Mouse (Mus musculus) brown adipose tissue, adult 24 weeks (tissue): ENCODE measurements around the gene Arap1. TPM values are rescaled to one million over a fixed set of nuclear protein-coding genes. Genes with fewer than 3 reads are reported as not detected.

Source experiments
- H3K27ac ChIP-seq: fragments of 200-500 bp; replicated peaks from 2 replicates; pipeline ENCODE4 v1.5.1; 2012; ENCODE audit warnings: low read depth, mild to moderate bottlenecking, low read length
- H3K4me1 ChIP-seq: fragments of 200-500 bp; 2 replicates; pipeline ENCODE4 v1.6.1; 2012; ENCODE audit warnings: low read length, mixed read lengths; ENCODE audit not compliant: control insufficient read depth, insufficient read depth, insufficient read length
- H3K4me3 ChIP-seq: fragments of 200-500 bp; 2 replicates; pipeline ENCODE4 v1.5.1; 2012; ENCODE audit warnings: low read depth, mild to moderate bottlenecking, low read length, moderate library complexity; ENCODE audit not compliant: insufficient read depth
- polyA plus RNA-seq: library from polyadenylated mRNA; stranded (reverse); fragments of >200 nt; gene quantifications from 2 replicates; pipeline ENCODE4 v1.2.4, GENCODE M21; 2012; ENCODE audit not compliant: missing spikeins, insufficient read depth, insufficient read length

The Arap1 gene
- polyA plus RNA-seq, 1 experiment, result 23.3 TPM

GRCm38 (mm10) chr7:101336686-101337085, 11.2 kb upstream of the Arap1 start:
- Histone ChIP-seq H3K27ac (no peak overlapping the region), H3K4me3 (no peak overlapping the region), H3K4me1 (no peaks in the 10 kb centered on the region)

DNA sequence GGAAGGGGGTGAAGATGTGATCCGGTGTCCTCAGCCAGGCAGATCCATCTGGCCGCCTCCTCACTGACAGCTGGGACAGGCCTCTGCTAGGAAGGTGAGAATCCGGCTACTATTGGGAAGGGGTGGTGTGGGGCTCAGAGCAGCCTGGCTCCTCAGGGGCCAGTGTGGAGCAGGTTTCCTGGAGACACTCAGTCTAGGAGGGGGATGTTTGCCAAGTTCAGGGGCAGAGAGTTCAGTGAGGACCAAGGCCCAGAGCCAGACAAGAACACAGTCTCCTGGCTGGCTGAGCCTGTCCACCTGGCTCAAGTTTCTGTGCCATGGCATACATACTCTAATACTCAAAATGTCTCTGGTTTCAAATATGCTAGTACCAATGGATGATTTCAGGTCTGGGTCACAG, 10.5 kb upstream of the Arap1 start:
- no peaks in the 10 kb centered on the region for H3K4me1 ChIP-seq

DNA sequence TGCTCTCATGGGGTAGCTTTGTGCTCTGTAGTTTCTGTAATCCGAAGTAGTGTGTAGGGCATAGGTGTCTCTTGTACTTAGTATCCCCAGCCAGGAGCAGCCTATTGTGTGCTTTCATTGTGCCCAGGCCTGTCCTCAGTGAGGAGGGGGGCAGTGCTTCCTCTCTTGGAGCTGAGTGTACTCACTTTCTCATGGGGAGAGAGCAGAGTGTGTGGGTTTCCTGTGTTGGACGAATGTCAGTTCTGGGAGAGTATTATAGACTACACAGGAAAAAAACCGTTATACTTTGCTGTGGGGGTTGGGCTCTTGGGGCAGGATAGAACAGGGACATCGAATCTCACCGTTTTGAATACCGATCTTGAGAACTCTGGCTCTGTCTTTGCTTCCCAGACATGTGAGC, 6.5 kb upstream of the Arap1 start:
- no peak overlapping the region for H3K4me3 ChIP-seq
- H3K27ac ChIP-seq, result no peak overlapping the region
- peaks cover 6% of the 10 kb centered on the region; the same call in 1 of the 2 replicates for H3K4me1 ChIP-seq

More for the DNA sequence above, 10.5 kb upstream of the Arap1 start:
- Histone ChIP-seq H3K4me3 (no peak overlapping the region), H3K27ac (no peak overlapping the region)

GRCm38 (mm10) chr7:101343135-101343534, 4.7 kb upstream of the Arap1 start:
- no peak overlapping the region for H3K4me3 ChIP-seq
- peaks cover 6% of the 10 kb centered on the region; the same call in 1 of the 2 replicates for H3K4me1 ChIP-seq
- H3K27ac ChIP-seq, result no peak overlapping the region

DNA sequence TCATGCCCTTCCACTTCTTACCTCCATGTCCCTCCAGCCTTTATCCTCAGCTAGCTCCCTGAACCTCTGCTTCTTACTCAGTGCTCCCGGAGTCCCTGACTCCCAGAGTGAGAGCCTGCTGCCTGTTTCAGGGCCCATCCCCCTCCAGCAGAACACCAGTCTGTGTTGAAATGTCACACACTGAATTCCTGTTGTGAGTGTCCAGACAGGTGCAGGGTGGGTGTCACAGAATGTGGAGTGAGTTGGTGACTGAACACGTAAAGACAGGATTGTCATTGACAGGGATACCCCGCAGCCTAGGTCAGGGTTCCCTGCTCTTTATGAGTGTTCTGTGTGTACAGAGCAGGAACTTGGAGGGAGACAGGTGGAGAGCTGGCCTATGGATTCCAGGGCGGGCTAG, 3.0 kb upstream of the Arap1 start:
- H3K4me3 ChIP-seq, result no peak overlapping the region
- no peak overlapping the region for H3K27ac ChIP-seq
- H3K4me1 ChIP-seq, result peaks cover 6% of the 10 kb centered on the region; the same call in 1 of the 2 replicates

- Histone ChIP-seq H3K4me1 (peaks cover 6% of the 10 kb centered on the region; the same call in 1 of the 2 replicates), H3K4me3 (no peak overlapping the region), H3K27ac (no peak overlapping the region)
Observed at GRCm38 (mm10) chr7:101346991-101347390, 876 bp upstream of the Arap1 start.

GRCm38 (mm10) chr7:101348312-101348711, 445 bp downstream of the Arap1 start:
- peak overlapping the region; percentile 72 for H3K4me3 ChIP-seq
- peaks cover 9% of the 10 kb centered on the region; the same call in 1 of the 2 replicates for H3K4me1 ChIP-seq
- no peak overlapping the region for H3K27ac ChIP-seq

GRCm38 (mm10) chr7:101349861-101350260, 2.0 kb downstream of the Arap1 start:
- Histone ChIP-seq H3K27ac (no peak overlapping the region), H3K4me1 (peaks cover 10% of the 10 kb centered on the region), H3K4me3 (peak overlapping the region; percentile 72; the same call in 1 of the 2 replicates)

DNA sequence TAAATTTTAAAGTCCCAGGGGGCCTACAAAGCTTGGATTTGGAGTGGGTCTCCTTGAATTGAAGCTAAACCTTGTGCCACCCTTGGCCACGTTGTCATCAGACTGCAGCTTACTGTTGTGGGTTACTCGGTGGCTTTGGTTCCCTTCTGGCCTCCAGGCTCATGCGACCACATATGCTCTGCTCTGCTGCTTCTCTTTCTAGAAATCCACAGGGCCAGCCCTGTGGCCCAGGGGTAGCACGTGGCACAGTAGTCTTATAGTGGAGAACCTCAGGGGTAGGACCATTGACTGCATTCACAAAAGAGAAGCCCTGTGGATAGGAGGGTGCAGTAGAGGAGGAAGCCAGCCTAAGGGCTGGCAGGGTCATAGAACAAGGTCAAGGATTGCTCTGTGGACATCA, 4.5 kb downstream of the Arap1 start:
- Histone ChIP-seq H3K27ac (0 out of 2 replicates have a peak overlapping the region, but pooled peaks have one; percentile 9), H3K4me1 (peaks cover 22% of the 10 kb centered on the region), H3K4me3 (no peak overlapping the region)

GRCm38 (mm10) chr7:101354423-101354822, 6.6 kb downstream of the Arap1 start:
- Histone ChIP-seq H3K4me3 (no peak overlapping the region), H3K4me1 (peaks cover 22% of the 10 kb centered on the region), H3K27ac (peak overlapping the region; percentile 63)

- Histone ChIP-seq H3K4me1 (peaks cover 22% of the 10 kb centered on the region), H3K4me3 (no peak overlapping the region), H3K27ac (no peak overlapping the region)
Observed at GRCm38 (mm10) chr7:101355551-101356100, 7.8 kb downstream of the Arap1 start.

GRCm38 (mm10) chr7:101356868-101357267, 9.0 kb downstream of the Arap1 start:
- Histone ChIP-seq H3K4me1 (peaks cover 24% of the 10 kb centered on the region), H3K27ac (no peak overlapping the region), H3K4me3 (no peak overlapping the region)

DNA sequence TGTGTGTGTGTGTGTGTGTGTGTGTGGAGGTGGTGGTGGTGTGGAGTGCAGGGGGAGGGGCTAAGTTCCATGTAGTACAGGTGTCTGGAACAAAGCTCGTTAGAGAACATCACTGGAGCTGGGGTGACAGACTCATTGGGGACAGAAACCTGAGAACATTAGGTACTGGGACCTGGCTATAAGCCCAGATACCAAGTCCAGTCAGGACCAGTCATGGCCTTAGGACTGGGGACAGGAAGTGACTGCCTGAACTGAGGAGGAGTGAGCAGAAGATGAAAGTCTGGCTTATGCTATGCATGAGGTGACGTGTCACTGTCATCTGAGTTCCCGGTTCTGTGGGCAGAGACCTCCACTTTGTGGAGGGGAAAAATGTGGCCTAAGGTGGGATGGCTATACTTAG, 12.5 kb downstream of the Arap1 start:
- H3K27ac ChIP-seq, result no peak overlapping the region
- no peak overlapping the region for H3K4me3 ChIP-seq
- peaks cover 17% of the 10 kb centered on the region; the same call in 1 of the 2 replicates for H3K4me1 ChIP-seq

- H3K27ac ChIP-seq, result no peak overlapping the region
- no peak overlapping the region for H3K4me3 ChIP-seq
- H3K4me1 ChIP-seq, result peaks cover 13% of the 10 kb centered on the region; the same call in 1 of the 2 replicates
Observed at GRCm38 (mm10) chr7:101361021-101361420, 13.2 kb downstream of the Arap1 start.

DNA sequence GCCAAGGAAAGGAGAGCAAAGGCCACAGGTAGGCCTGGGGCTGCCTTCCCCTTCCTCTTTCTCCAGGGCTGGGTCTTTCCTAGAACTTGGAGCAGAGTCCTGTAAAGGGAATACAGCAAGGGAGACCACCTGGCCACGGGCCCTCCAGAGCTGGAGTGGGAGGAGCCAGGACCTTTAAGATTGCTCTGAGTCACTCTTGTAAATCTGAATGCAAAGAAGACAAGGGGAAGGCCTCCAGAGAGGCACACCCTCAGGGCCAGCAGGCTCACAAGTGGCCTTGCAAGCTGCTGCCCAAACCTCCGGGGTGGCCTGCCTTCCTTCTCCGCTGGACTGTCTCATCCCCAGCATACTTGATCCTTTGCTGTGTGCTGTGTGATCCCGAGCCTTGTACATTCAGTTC, 13.9 kb downstream of the Arap1 start:
- Histone ChIP-seq H3K4me3 (peak overlapping the region; percentile 26), H3K27ac (peak overlapping the region; percentile 55), H3K4me1 (peaks cover 10% of the 10 kb centered on the region; the same call in 1 of the 2 replicates)

- Histone ChIP-seq H3K27ac (peak overlapping the region; percentile 55), H3K4me1 (0 out of 2 replicates have a peak, but pooled peaks cover 6% of the 10 kb centered on the region), H3K4me3 (peak overlapping the region; percentile 26)
Observed at GRCm38 (mm10) chr7:101362791-101363191, 14.9 kb downstream of the Arap1 start.
